Mouse (Mus musculus) adrenal gland, postnatal 10 days (tissue): ENCODE data around the gene Thpo. TPM values are rescaled to one million over a fixed set of nuclear protein-coding genes. Genes with fewer than 3 reads are reported as not detected.

ENCODE experiments used
- total RNA-seq, 2 experiments: library from RNA; stranded (reverse); gene quantifications; 2 replicates each; pipeline ENCODE4 v1.2.3; 2021

The Thpo gene
- total RNA-seq, 2 experiments from 2014 or later = 2.5 to 3.3 TPM

Other genes starting within 250 kb of the Thpo start
- gene Eif2b5, start 235.7 kb downstream of the Thpo start, total RNA-seq = 10 to 100 TPM; 56.6 to 61.4 TPM
- gene Dvl3, start 217.5 kb downstream of the Thpo start, total RNA-seq = 10 to 100 TPM; 38.9 to 43.5 TPM
- gene Ap2m1, start 199.0 kb downstream of the Thpo start, total RNA-seq = 100 to 1,000 TPM; 277 to 296 TPM
- 10 to 100 TPM; 71.2 to 78.8 TPM for gene Abcf3, start 185.9 kb downstream of the Thpo start, total RNA-seq
- 1 to 10 TPM; 1.9 to 4.8 TPM for gene Vwa5b2, start 145.0 kb downstream of the Thpo start, total RNA-seq
- 10 to 100 TPM in 1 of 2 experiments, 1 to 10 TPM in 1; 9.3 to 10.7 TPM for gene Eef1akmt4, start 122.9 kb downstream of the Thpo start, total RNA-seq
- gene Gm49333, start 122.9 kb downstream of the Thpo start, total RNA-seq = not detected
- gene Alg3, start 122.8 kb downstream of the Thpo start, total RNA-seq = 10 to 100 TPM; 16.8 to 17.9 TPM
- 10 to 100 TPM; 11.0 to 23.4 TPM for gene Camk2n2, start 113.2 kb downstream of the Thpo start, total RNA-seq
- gene Ece2, start 104.7 kb downstream of the Thpo start, total RNA-seq = 1 to 10 TPM; 7.5 to 9.1 TPM
- gene Psmd2, start 82.9 kb downstream of the Thpo start, total RNA-seq = 100 to 1,000 TPM; 196 to 198 TPM
- 100 to 1,000 TPM; 366 to 393 TPM for gene Eif4g1, start 66.2 kb downstream of the Thpo start, total RNA-seq
- gene Fam131a, start 41.3 kb downstream of the Thpo start, total RNA-seq = 10 to 100 TPM; 12.8 to 15.1 TPM
- gene Polr2h, start 16.8 kb downstream of the Thpo start, total RNA-seq = 10 to 100 TPM; 26.0 to 31.7 TPM
- 10 to 100 TPM; 15.2 to 26.5 TPM for gene Clcn2, start 16.8 kb downstream of the Thpo start, total RNA-seq
- 1 to 10 TPM; 5.2 to 6.0 TPM for gene Chrd, start 1.4 kb downstream of the Thpo start, total RNA-seq